Mouse (Mus musculus) neural tube, embryonic 13.5 days (tissue): ENCODE measurements around the gene Ddah2. TPM values are rescaled to one million over a fixed set of nuclear protein-coding genes. Genes with fewer than 3 reads are reported as not detected.
A peak's percentile ranks its signal among the peaks of the same experiment; 100 is the strongest.

ENCODE experiments used
- ATAC-seq: fragments of 200-750 bp; cut with Nextera tagmentation; 2 replicates; pipeline ENCODE4 v1.8.0; 2017; ENCODE audit warnings: low read depth, mild to moderate bottlenecking, moderate TSS enrichment, moderate library complexity
- H3K27ac ChIP-seq: fragments of 300-500 bp; sonication (generic); replicated peaks from 2 replicates; pipeline ENCODE4 v1.5.1; 2015; ENCODE audit warnings: moderate library complexity, mild to moderate bottlenecking, inconsistent platforms
- H3K27me3 ChIP-seq: fragments of 300-500 bp; sonication (generic); 2 replicates; pipeline ENCODE4 v1.6.1; 2015; ENCODE audit warnings: mild to moderate bottlenecking, inconsistent platforms
- H3K36me3 ChIP-seq: fragments of 300-500 bp; sonication (generic); 2 replicates; pipeline ENCODE4 v1.6.1; 2015; ENCODE audit warnings: mild to moderate bottlenecking, inconsistent platforms
- H3K4me1 ChIP-seq: fragments of 300-500 bp; sonication (generic); replicated peaks from 2 replicates; pipeline ENCODE4 v1.6.1; 2015; ENCODE audit warnings: inconsistent platforms
- H3K4me2 ChIP-seq: fragments of 300-500 bp; sonication (generic); 2 replicates; pipeline ENCODE4 v1.6.1; 2015; ENCODE audit warnings: inconsistent platforms, mild to moderate bottlenecking, moderate library complexity
- H3K4me3 ChIP-seq: fragments of 300-500 bp; sonication (generic); 2 replicates; pipeline ENCODE4 v1.5.1; 2015; ENCODE audit warnings: mild to moderate bottlenecking, inconsistent platforms
- H3K9ac ChIP-seq: fragments of 300-500 bp; sonication (generic); 2 replicates; pipeline ENCODE4 v1.6.1; 2015; ENCODE audit warnings: moderate library complexity, mild to moderate bottlenecking, inconsistent platforms
- H3K9me3 ChIP-seq: fragments of 300-500 bp; sonication (generic); 2 replicates; pipeline ENCODE4 v1.6.1; 2016; ENCODE audit warnings: inconsistent platforms
- WGBS: fragments of 180-500 bp; shearing (Covaris S2); methylation state at CpG from one replicate; pipeline ENCODE4 v1.1.7; 2015; 5-methylcytosine and 5-hydroxymethylcytosine counted together
- polyA plus RNA-seq: library from polyadenylated mRNA; unstranded; fragments of >200 nt; fragmentation: Nextera tagmentation; extraction: Ambion mirVana; gene quantifications from 2 replicates; pipeline ENCODE4 v1.2.1, GENCODE M21; 2015

The Ddah2 gene
- polyA plus RNA-seq, 1 experiment from 2014 or later = 431 TPM

GRCm38 (mm10) chr17:35021163-35021808 is 37.5 kb upstream of the Ddah2 start:
- H3K9ac ChIP-seq = peak overlapping the region; percentile 41
- no peaks in the 10 kb centered on the region for H3K27me3 ChIP-seq
- H3K4me1 ChIP-seq = peaks cover 23% of the 10 kb centered on the region
- ATAC-seq = 0 out of 2 replicates have a peak, but pooled peaks have one; percentile 52
- no peak overlapping the region for H3K4me3 ChIP-seq
- H3K4me2 ChIP-seq = peak overlapping the region; percentile 25
- no peak overlapping the region; the same call in 1 of the 2 replicates for H3K27ac ChIP-seq
- H3K9me3 ChIP-seq = no peaks in the 10 kb centered on the region
- 10% methylated on average over 17 of the region's 17 CpGs for WGBS
- peaks cover 15% of the 10 kb centered on the region for H3K36me3 ChIP-seq

GRCm38 (mm10) chr17:35021842-35022477 is 36.9 kb upstream of the Ddah2 start:
- Histone ChIP-seq H3K9me3 (no peaks in the 10 kb centered on the region), H3K4me2 (no peak overlapping the region), H3K4me1 (peaks cover 20% of the 10 kb centered on the region), H3K27me3 (no peaks in the 10 kb centered on the region), H3K36me3 (0 out of 2 replicates have a peak, but pooled peaks cover 10% of the 10 kb centered on the region), H3K9ac (no peak overlapping the region; the same call in 1 of the 2 replicates), H3K27ac (no peak overlapping the region; the same call in 1 of the 2 replicates), H3K4me3 (no peak overlapping the region)
- ATAC-seq = no peak
- 67% methylated on average over 6 of the region's 6 CpGs for WGBS

GRCm38 (mm10) chr17:35022541-35023060 is 36.2 kb upstream of the Ddah2 start:
- no peak for ATAC-seq
- WGBS = 95% methylated on average over 8 of the region's 8 CpGs

DNA sequence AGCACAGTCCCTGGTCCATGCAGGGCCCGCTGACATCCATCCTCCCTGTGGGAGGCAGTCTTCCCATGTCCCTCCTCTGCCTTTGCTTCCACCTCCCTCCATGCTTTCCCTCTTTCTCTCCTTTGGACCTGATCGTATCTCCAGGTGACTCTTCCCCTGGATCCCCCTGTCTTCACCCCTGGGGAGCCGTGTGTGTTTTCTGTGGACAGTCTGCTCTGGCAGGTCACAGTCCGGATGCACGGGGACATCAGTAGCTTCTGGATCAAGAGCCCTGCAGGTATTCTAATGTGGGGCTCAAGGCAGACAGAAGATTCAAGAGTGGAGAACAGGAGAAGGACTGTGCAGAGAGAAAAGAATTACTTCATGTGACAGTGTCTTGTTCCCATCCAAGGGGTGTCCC is 35.6 kb upstream of the Ddah2 start:
- ATAC-seq = no peak
- Histone ChIP-seq H3K27me3 (no peaks in the 10 kb centered on the region), H3K4me3 (no peak overlapping the region), H3K4me1 (peaks cover 31% of the 10 kb centered on the region), H3K9me3 (no peaks in the 10 kb centered on the region), H3K4me2 (no peak overlapping the region), H3K9ac (no peak overlapping the region), H3K36me3 (no peaks in the 10 kb centered on the region), H3K27ac (no peak overlapping the region)
- WGBS = 88% methylated on average over 5 of the region's 5 CpGs

More at GRCm38 (mm10) chr17:35022541-35023060, 36.2 kb upstream of the Ddah2 start:
- no peak overlapping the region for H3K4me2 ChIP-seq
- peaks cover 26% of the 10 kb centered on the region for H3K4me1 ChIP-seq
- H3K27ac ChIP-seq = no peak overlapping the region
- 0 out of 2 replicates have a peak, but pooled peaks cover 4% of the 10 kb centered on the region for H3K36me3 ChIP-seq
- H3K27me3 ChIP-seq = no peaks in the 10 kb centered on the region
- no peak overlapping the region for H3K4me3 ChIP-seq
- no peaks in the 10 kb centered on the region for H3K9me3 ChIP-seq
- no peak overlapping the region for H3K9ac ChIP-seq

DNA sequence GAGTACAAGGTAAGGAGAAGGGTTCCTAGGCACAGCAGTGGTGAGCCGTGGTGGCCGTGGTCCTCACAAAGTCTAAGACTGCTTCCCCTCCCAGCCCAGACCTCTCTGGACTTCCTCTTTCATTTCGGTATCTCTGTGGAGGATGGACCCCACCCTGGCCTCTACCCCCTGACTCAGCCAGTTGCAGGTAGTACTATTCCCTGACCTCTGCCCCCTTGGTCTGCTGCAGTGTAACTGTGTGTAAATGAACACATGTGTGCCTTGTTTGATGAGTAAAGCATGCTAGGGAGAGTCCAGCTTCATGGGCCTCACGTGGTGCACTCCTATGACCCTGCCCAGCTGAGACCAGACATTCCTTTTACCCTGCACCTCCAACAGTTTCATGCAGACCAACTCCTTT is 35.1 kb upstream of the Ddah2 start:
- Histone ChIP-seq H3K36me3 (no peaks in the 10 kb centered on the region), H3K27ac (no peak overlapping the region), H3K9me3 (no peaks in the 10 kb centered on the region), H3K4me1 (peaks cover 35% of the 10 kb centered on the region), H3K27me3 (no peaks in the 10 kb centered on the region), H3K4me2 (no peak overlapping the region), H3K9ac (no peak overlapping the region), H3K4me3 (no peak overlapping the region)
- WGBS = 75% methylated on average over 4 of the region's 4 CpGs
- ATAC-seq = no peak

GRCm38 (mm10) chr17:35024261-35024660 is 34.6 kb upstream of the Ddah2 start:
- peaks cover 38% of the 10 kb centered on the region for H3K4me1 ChIP-seq
- H3K4me3 ChIP-seq = no peak overlapping the region
- H3K9ac ChIP-seq = 0 out of 2 replicates have a peak overlapping the region, but pooled peaks have one; percentile 5
- H3K4me2 ChIP-seq = no peak overlapping the region
- ATAC-seq = no peak
- H3K36me3 ChIP-seq = no peaks in the 10 kb centered on the region
- H3K27ac ChIP-seq = no peak overlapping the region
- WGBS = 85% methylated on average over 13 of the region's 13 CpGs
- no peaks in the 10 kb centered on the region for H3K9me3 ChIP-seq
- H3K27me3 ChIP-seq = no peaks in the 10 kb centered on the region

GRCm38 (mm10) chr17:35024691-35025488 is 33.9 kb upstream of the Ddah2 start:
- Histone ChIP-seq H3K27me3 (no peaks in the 10 kb centered on the region), H3K27ac (no peak overlapping the region), H3K4me2 (no peak overlapping the region), H3K4me3 (no peak overlapping the region), H3K9ac (0 out of 2 replicates have a peak overlapping the region, but pooled peaks have one; percentile 5), H3K9me3 (no peaks in the 10 kb centered on the region), H3K4me1 (peaks cover 43% of the 10 kb centered on the region), H3K36me3 (no peaks in the 10 kb centered on the region)
- ATAC-seq = no peak
- 63% methylated on average over 7 of the region's 10 CpGs for WGBS

GRCm38 (mm10) chr17:35026206-35026605 is 32.6 kb upstream of the Ddah2 start:
- Histone ChIP-seq H3K4me1 (peaks cover 40% of the 10 kb centered on the region), H3K36me3 (no peaks in the 10 kb centered on the region), H3K27me3 (no peaks in the 10 kb centered on the region), H3K9ac (no peak overlapping the region), H3K9me3 (no peaks in the 10 kb centered on the region), H3K27ac (no peak overlapping the region), H3K4me3 (no peak overlapping the region), H3K4me2 (no peak overlapping the region)
- no peak for ATAC-seq
- 81% methylated on average over 5 of the region's 5 CpGs for WGBS

GRCm38 (mm10) chr17:35027277-35028068 is 31.4 kb upstream of the Ddah2 start, which contains the start of gene Sapcd1:
Sapcd1 (minus strand) TSS chr17:35028016.
- WGBS = 27% methylated on average over 13 of the region's 13 CpGs
- H3K27ac ChIP-seq = peak within 1 kb of the TSS; percentile 68
- peak within 1 kb of the TSS; percentile 25; the same call in 1 of the 2 replicates for H3K4me2 ChIP-seq

GRCm38 (mm10) chr17:35028315-35028714 is 30.5 kb upstream of the Ddah2 start:
- no peak overlapping the region for H3K9ac ChIP-seq
- H3K36me3 ChIP-seq = no peaks in the 10 kb centered on the region
- no peak overlapping the region for H3K4me2 ChIP-seq
- no peaks in the 10 kb centered on the region for H3K9me3 ChIP-seq
- peak overlapping the region; percentile 68; the same call in 1 of the 2 replicates for H3K27ac ChIP-seq
- H3K4me3 ChIP-seq = no peak overlapping the region
- ATAC-seq = no peak
- H3K27me3 ChIP-seq = no peaks in the 10 kb centered on the region
- 89% methylated on average over 2 of the region's 2 CpGs for WGBS
- H3K4me1 ChIP-seq = peaks cover 34% of the 10 kb centered on the region

More at GRCm38 (mm10) chr17:35027277-35028068, 31.4 kb upstream of the Ddah2 start, which contains the start of gene Sapcd1:
- Histone ChIP-seq H3K36me3 (no peaks in the 10 kb centered on the region), H3K4me3 (no peak within 1 kb of the TSS), H3K4me1 (peaks cover 34% of the 10 kb centered on the region), H3K27me3 (no peaks in the 10 kb centered on the region), H3K9ac (peak within 1 kb of the TSS; percentile 35), H3K9me3 (no peaks in the 10 kb centered on the region)
- ATAC-seq = peak; percentile 74
